Mouse (Mus musculus) adrenal gland, postnatal 4 days (tissue): Measurements from ENCODE around the gene H2-M3. TPM values are rescaled to one million over a fixed set of nuclear protein-coding genes. Genes with fewer than 3 reads are reported as not detected.
"Not testable (repeated sequence)": the region's sequence is repeated elsewhere in the genome, so short reads cannot be mapped to it uniquely, and the experiment has no call there.

Experiments
- DNase-seq, 2 experiments: peaks; one replicate each; pipeline ENCODE4 v3.0.0; 2021 to 2022; ENCODE audit warnings: low spot score in 2 of 2, mixed read lengths in 2 of 2
- long read RNA-seq, 2 experiments: library from polyadenylated mRNA; stranded (forward); transcript quantifications; one replicate each; pipeline ENCODE4 v2.0.0; 2021
- total RNA-seq, 2 experiments: library from RNA; stranded (reverse); gene quantifications; 2 replicates each; pipeline ENCODE4 v1.2.3; 2021

Gene H2-M3
- 1 to 10 TPM; 4.3 to 5.6 TPM for total RNA-seq
- long read RNA-seq, experiment 1, partial matches to known transcripts = 0 of 5 reads
- long read RNA-seq, experiment 1, other reads (novel, unspliced or antisense) = 2 of 5 reads
- long read RNA-seq, experiment 2, transcript H2-M3-201 (8 exons, 1,438 nt) = major isoform, 6 of 7 reads
- long read RNA-seq, experiment 2, partial matches to known transcripts = 0 of 7 reads
- long read RNA-seq, experiment 2, other reads (novel, unspliced or antisense) = 1 of 7 reads

DNA sequence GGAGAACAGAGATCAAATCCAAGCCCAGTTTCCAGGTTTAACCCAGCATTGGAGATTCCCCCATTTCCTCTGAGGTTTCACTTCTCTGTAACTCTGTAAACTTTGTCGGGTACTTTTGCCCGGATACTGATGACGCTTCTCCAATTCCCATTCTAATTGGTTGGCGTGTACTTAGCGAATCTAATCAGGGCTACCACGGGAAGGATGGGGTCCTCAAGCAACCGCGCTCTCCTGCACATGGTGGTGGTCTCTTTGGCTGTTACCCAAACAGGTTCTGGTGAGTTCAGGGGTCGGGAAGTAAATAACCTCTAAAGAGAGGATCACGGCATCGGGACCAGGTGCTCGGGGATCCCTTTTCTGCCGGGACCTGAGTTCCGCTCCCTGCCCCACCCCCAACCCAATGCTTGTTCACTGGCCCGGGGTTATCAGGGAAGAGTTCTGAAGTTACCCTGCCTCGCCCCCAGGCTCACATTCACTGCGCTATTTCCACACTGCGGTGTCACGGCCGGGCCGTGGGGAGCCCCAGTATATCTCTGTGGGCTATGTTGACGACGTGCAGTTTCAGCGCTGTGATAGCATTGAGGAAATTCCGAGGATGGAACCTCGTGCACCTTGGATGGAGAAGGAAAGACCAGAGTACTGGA, at the start of gene H2-M3:
Gene H2-M3 (plus strand): TSS at position 163 of the 644 bp plus-strand sequence.
- DNase-seq = peak; percentile 44 to 70

DNA sequence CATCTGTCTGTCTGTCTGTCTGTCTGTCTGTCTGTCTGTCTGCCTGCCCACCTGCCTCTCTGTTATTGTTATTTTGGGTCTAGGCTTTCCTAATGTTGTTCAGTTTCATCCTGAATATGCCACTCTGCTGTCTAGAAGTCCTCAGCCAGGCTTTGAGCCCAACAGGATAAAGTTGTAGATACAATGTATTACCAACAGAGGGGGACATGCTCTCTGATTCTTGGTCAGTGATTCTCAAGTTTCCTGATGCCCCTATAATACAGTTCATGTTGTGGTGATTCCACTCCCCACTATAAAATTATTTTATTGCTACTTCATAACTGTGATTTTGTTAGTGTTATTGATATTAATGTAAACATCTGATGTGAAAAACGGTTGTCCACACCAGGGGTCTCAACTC, 48.1 kb upstream of the H2-M3 start:
- DNase-seq = no peak

DNA sequence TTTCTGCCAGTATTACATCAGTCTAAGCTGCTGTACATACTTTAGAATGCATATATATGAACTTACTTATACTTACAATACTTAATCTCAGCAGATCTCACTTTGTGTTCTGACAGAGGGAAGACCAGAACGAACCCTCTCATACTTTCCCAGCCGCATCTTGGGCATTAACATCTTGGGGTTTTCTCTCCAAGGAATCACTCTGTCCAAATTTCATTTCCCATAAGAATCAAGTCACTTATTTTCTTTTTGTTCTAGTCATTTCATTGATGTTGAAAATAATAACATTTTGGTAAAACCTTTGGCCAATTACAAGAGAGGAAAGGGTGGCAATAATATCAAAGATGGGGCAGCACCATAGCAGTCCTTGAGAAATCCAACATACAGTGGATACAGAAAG, 32.8 kb upstream of the H2-M3 start, which contains the start of gene Olfr97:
Gene Olfr97 (minus strand): TSS at position 101 of the 400 bp plus-strand sequence.
- DNase-seq = not testable (repeated sequence)

- no peak for DNase-seq
These were observed 27.8 kb upstream of the H2-M3 start for GRCm38 (mm10) chr17:37242198-37242597.

GRCm38 (mm10) chr17:37246715-37247114, 23.3 kb upstream of the H2-M3 start:
- no peak for DNase-seq

DNA sequence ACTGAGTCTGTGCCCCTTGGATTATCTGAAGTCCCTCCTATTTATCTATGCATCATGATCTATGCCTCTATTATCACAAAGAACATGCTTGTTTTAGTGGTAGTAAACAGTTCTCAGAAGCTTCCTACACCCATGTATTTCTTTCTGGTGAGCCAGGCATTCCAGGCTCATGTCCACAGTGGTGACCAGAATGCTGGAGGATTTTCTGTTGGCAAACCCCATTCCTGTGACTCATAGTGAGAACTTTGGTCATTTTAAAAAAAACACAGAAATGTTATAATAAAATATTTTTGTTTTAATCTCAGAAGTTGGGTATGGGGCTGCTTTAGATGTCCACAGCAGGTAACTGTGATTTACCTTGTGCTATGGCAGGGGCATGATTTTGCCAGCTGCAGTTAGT, 20.6 kb upstream of the H2-M3 start:
- DNase-seq = no peak

GRCm38 (mm10) chr17:37250544-37250943, 19.5 kb upstream of the H2-M3 start:
- DNase-seq = no peak

GRCm38 (mm10) chr17:37263626-37264025, 6.4 kb upstream of the H2-M3 start, which contains the start of gene Olfr98:
Gene Olfr98 (minus strand): TSS chr17:37263749.
- no peak for DNase-seq

DNA sequence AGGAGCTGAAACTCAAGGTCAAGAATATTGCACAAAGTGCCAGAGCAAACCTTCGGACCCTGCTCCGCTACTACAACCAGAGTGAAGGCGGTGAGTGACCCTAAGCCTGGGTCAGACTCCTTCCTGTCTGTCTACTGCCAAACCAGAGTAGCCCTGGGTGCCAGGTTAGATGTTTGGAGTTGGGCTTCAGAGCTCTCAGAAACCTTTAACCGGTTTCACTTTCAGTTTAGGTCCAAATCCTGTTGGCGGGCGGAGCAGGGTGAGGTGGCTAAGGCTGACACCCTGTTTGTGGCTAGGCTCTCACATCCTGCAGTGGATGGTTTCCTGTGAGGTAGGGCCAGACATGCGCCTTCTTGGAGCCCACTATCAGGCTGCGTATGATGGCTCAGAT, 677 bp downstream of the H2-M3 start:
- DNase-seq = no peak

DNA sequence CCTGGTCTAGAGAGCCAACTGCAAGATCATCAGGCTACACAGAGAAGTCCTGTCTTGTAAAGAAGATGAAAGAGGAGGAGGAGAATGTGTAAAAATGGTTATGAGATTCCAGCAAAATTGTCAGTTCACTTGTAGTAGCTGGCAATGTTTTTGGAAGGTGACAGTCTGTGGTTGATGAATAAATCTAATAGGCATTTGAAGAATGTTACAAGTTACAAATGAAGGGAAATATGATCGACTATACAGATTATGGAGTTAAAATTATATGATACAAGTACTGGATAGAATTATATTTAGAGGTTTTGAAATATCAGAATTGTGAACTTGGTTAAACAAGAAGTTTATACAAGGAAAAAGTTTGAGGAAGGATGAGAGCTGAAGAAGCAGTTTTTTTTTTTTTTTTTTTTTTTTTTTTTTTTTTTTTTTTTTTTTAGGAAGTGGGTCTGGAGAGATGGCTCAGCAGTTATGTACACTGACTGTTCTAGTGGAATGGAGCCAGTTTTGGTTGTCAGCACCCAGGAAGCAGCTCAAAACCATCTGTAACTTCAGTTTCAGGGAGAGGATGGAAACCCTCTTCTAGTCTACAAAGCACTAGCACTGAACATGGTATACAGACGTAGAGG, 5.7 kb downstream of the H2-M3 start:
- DNase-seq = no peak

GRCm38 (mm10) chr17:37276573-37276972, 6.6 kb downstream of the H2-M3 start:
- DNase-seq = no peak

- DNase-seq = no peak
These were observed 10.3 kb downstream of the H2-M3 start for GRCm38 (mm10) chr17:37280331-37280730.

GRCm38 (mm10) chr17:37283360-37283759, 13.3 kb downstream of the H2-M3 start, which contains the start of gene Olfr99:
Gene Olfr99 (minus strand): TSS chr17:37283460.
- no peak for DNase-seq

GRCm38 (mm10) chr17:37304213-37304612, 34.2 kb downstream of the H2-M3 start, which contains the start of gene Olfr101:
Gene Olfr101 (minus strand): TSS chr17:37304313.
- DNase-seq = no peak

- DNase-seq = no peak
These were observed 38.5 kb downstream of the H2-M3 start for GRCm38 (mm10) chr17:37308483-37308882.

- DNase-seq = no peak
These were observed 40.2 kb downstream of the H2-M3 start for GRCm38 (mm10) chr17:37310146-37310699.

DNA sequence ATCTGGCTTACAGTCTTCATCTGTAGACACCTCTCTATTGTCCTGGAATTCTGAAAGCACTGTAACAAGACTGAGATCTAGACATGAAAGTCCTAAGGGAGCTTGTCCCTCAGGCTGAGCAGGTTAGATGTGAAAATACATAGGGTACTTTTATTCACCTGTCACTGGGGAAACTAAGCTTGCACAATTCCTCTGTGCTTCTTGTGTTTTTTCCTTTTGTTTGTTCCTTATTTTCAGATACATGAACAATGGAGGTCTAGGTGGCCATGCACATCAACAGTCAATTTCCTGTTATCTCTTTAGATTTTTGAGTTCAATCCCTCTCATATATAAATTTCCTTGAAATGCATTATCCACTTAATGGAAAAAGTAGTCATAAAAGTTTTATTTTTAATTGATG, 46.9 kb downstream of the H2-M3 start, which contains the start of gene Olfr102:
Gene Olfr102 (minus strand): TSS at position 101 of the 400 bp plus-strand sequence.
- no peak for DNase-seq

Other genes with a start within 250 kb of the H2-M3 start
- gene Mog, start 246.8 kb upstream of the H2-M3 start, total RNA-seq = not detected
- 10 to 100 TPM; 68.2 TPM for gene Gabbr1, start 224.3 kb upstream of the H2-M3 start, total RNA-seq
- gene Olfr90, start 181.7 kb upstream of the H2-M3 start, total RNA-seq = under 1 TPM in 1 of 2 experiments, not detected in 1; 0.14 TPM
- gene Olfr91, start 171.9 kb upstream of the H2-M3 start, total RNA-seq = not detected
- gene Olfr92, start 150.1 kb upstream of the H2-M3 start, total RNA-seq = not detected
- gene Olfr93, start 108.7 kb upstream of the H2-M3 start, total RNA-seq = not detected
- gene Ubd, start 76.3 kb upstream of the H2-M3 start, total RNA-seq = not detected
- gene Olfr94, start 69.2 kb upstream of the H2-M3 start, total RNA-seq = not detected
- not detected for gene Olfr95, start 57.1 kb upstream of the H2-M3 start, total RNA-seq
- gene Olfr96, start 50.1 kb upstream of the H2-M3 start, total RNA-seq = not detected
- not detected for gene Olfr97, start 32.9 kb upstream of the H2-M3 start, total RNA-seq
- not detected for gene Olfr98, start 6.5 kb upstream of the H2-M3 start, total RNA-seq
- not detected for gene Olfr99, start 13.2 kb downstream of the H2-M3 start, total RNA-seq
- not detected for gene Olfr101, start 34.1 kb downstream of the H2-M3 start, total RNA-seq
- not detected for gene Olfr102, start 46.8 kb downstream of the H2-M3 start, total RNA-seq
- gene Olfr103, start 69.5 kb downstream of the H2-M3 start, total RNA-seq = not detected
- not detected for gene Olfr104-ps, start 89.4 kb downstream of the H2-M3 start, total RNA-seq
- gene Olfr105-ps, start 108.8 kb downstream of the H2-M3 start, total RNA-seq = not detected
- gene Olfr106-ps, start 120.2 kb downstream of the H2-M3 start, total RNA-seq = not detected
- gene Olfr107, start 129.0 kb downstream of the H2-M3 start, total RNA-seq = not detected
- gene Olfr108, start 175.3 kb downstream of the H2-M3 start, total RNA-seq = not detected
- not detected for gene Olfr109, start 188.7 kb downstream of the H2-M3 start, total RNA-seq
- gene H2-M2, start 213.3 kb downstream of the H2-M3 start, total RNA-seq = under 1 TPM in 1 of 2 experiments, not detected in 1; 0.20 TPM
- gene Olfr110, start 222.2 kb downstream of the H2-M3 start, total RNA-seq = not detected
- not detected for gene Olfr111, start 237.8 kb downstream of the H2-M3 start, total RNA-seq